Mouse (Mus musculus) lung, postnatal 25 days (tissue): ENCODE measurements around the gene Irgm2.
A peak's percentile ranks its signal among the peaks of the same experiment; 100 is the strongest.
"Not testable (repeated sequence)": the region's sequence is repeated elsewhere in the genome, so short reads cannot be mapped to it uniquely, and the experiment has no call there.

ENCODE experiments used
- DNase-seq: peaks from one replicate; pipeline ENCODE4 v3.0.0; 2022; ENCODE audit warnings: low spot score

The Irgm2 gene

GRCm38 (mm10) chr11:58213673-58214342, 14.4 kb downstream of the Irgm2 start:
- no peak for DNase-seq

DNA sequence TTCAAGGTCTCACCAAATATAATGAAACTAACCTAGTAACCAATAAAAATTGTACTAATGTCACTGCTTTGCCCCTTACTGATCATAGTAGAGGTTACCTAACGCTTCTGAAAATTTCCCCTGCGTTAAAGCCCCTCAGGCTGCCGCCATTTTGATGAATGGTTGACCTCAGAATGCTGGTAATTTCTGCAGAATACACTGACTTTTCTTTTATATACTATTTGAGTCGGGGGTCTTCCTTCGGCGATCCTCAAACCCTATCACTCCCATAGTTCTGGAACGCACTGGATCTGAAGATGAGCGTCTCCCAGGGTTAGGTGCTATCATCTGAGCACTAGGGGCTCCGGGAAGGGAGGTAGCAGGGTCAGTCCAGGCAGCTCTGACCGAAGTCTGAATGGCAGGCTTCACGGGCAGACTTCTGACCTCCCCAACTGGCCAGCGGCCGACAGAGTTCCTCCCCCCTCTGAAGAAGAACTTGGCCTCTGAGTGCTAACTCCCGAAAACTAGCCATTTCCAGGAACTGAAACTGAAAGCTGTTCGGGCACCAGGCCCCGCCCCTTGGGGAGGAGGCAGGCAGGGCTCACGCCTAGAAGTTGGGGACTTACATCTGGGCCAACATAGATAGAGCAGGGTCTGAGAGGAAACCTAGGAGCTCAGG, 15.1 kb downstream of the Irgm2 start:
- peak; percentile 94 for DNase-seq

DNA sequence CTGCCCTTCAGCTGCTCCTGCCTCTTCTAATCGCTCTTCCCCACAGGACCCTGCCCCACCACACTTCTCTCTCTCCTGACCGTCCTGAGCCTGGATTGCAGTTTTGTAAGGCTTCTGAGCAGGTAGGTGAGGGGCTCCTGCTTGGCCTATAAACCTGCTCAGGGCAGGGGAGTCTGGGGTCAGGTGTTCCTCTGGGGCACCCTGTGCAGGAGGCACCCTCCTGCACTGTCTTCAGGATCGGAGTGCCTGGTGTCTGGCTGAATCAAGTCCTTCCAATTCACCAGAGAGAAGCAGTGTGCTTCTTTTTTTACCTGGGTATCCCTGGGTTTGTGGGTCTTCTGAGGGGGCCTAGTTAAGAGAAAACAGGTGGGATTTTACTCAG, 15.6 kb downstream of the Irgm2 start:
- DNase-seq = not testable (repeated sequence)

DNA sequence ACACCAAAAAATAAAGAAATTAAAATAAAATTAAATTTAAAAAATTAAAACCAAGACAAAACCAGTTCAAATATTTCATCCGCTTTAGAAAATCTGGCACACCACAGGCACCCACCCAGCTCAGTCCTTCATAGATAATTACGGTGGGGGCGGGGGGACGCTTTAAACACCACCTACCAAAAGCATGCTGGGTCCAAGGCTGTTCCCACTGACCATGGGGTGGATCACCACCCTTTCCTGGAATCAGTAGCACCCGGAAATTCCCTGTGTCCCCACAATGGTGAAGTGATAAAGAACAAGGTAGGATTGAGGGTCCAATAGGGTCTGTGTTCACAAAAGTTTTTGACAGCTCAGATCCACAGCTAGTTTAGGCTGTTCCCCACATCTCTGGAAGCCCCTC, 16.4 kb downstream of the Irgm2 start:
- DNase-seq = no peak

DNA sequence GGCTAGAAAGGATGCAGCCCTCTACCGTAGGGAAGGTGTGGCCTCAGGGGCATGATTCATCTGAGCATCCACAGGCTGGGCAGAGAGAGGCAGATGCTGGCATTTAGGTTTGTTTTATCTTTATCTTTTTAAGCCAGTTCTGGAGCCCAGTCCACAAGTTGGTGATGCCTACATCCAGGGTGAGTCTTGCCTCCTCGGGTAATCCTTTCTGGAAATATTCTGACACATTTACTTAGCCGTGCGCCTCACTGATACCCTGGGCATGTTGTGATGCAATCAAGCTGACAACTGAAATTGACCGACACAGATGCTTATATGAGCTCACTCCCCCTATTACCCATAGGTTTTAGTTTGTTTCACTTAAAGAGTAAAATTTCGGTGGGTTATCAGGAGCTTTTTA, 17.4 kb downstream of the Irgm2 start:
- no peak for DNase-seq

DNA sequence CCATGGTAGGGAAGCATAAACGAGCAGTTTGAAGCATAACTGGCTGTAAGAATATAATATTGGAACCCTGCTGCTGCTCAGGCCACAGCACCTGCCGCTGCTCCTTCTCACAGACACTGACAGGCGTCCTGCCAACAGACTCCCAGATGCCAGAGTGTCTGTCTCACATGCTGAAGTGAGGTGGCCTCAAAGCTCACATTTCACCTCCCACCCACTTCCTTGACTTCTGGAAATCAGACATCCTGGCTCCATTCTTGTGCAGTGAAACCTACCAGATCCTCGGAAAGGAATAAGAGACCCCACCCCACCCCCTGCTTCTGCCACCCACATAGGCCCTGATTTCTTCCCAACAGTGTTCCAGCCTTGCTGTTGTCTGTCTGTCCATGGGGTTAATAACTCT, 24.3 kb downstream of the Irgm2 start:
- no peak for DNase-seq

- peak; percentile 53 for DNase-seq
Observed at GRCm38 (mm10) chr11:58224313-58224712, 24.9 kb downstream of the Irgm2 start.

- not testable (repeated sequence) for DNase-seq
Observed at GRCm38 (mm10) chr11:58224872-58225271, 25.5 kb downstream of the Irgm2 start.

- peak; percentile 79 for DNase-seq
Observed at GRCm38 (mm10) chr11:58225655-58226054, 26.2 kb downstream of the Irgm2 start.

- no peak for DNase-seq
Observed at GRCm38 (mm10) chr11:58226425-58226824, 27.0 kb downstream of the Irgm2 start.

DNA sequence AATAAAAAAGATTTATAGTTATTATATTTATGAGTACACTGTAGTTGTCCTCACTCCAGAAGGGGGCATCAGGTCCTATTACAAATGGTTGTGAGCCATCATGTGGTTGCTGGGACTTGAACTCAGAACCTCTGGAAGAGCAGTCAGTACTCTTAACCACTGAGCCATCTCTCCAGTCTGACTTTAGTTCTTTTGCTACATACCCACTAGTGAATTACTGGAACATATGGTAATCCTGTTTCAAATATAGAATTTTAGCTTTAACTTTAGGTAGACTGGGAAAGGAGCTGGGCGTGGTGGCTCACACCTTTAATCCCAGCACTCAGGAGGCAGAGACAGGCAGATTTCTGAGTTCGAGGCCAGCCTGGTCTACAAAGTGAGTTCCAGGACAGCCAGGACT, 28.6 kb downstream of the Irgm2 start:
- DNase-seq = not testable (repeated sequence)

GRCm38 (mm10) chr11:58230396-58230910, 31.0 kb downstream of the Irgm2 start:
- DNase-seq = no peak

- DNase-seq = no peak
Observed at GRCm38 (mm10) chr11:58231156-58231555, 31.7 kb downstream of the Irgm2 start.

DNA sequence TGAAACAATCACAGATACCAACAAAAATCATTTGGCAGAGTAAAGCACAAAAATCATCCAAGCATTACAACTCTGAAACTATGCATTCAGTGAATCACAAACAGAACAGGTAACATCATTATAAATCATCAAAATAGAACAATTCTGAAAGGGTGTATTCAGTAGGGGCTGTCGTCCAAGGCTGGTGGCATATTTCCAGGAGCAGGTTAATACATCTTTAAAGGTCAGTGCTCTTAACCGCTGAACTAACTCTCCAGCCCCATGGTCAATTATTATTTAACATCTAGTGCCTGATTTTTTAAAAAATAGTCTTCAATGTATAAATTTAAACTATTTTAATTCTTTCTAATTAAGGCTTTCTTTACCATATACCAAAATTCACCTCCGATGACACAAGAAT, 35.1 kb downstream of the Irgm2 start:
- DNase-seq = not testable (repeated sequence)

DNA sequence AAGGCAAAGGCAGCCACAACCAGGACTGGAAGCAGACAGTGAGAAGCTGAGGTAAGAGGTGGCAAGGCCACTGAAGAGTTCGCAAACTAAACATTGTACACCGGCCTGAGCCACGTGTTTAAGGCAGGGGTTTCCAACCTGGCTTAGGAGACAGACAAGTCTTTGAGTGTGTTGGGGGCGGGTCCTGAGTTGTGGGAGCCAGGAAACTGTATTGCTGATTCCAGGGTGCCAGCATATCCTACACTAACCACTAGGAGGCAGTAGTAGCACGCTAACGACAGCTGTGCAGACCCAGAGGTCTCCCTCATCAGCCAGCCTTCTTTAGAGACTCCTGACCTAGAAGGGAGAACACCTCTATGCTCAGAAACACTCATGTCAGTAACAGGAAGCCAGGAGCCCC, 35.7 kb downstream of the Irgm2 start:
- DNase-seq = peak; percentile 41

GRCm38 (mm10) chr11:58238840-58239791, 39.7 kb downstream of the Irgm2 start:
- peak; percentile 78 for DNase-seq

DNA sequence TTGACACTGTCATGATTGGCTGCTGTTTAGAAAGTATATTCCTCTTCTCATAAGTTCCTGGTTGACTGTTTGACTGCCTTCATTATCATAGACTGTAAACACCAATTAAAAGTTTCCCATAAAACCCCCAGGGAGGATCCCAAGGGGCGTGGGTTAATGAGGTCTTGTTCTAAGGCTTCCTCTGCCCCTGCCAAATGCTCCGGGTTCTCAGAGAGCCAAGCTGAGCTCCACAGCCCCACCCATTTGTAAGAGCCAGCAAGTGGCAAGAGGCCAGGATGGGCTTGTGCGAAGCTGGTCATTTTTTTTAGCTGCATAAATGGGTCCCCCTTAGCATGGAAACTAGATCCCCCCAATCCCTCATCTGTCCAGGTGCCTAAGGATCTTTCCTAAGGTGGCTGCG, 47.9 kb downstream of the Irgm2 start:
- DNase-seq = peak; percentile 21

- DNase-seq = no peak
Observed at GRCm38 (mm10) chr11:58249203-58249981, 50.0 kb downstream of the Irgm2 start.

DNA sequence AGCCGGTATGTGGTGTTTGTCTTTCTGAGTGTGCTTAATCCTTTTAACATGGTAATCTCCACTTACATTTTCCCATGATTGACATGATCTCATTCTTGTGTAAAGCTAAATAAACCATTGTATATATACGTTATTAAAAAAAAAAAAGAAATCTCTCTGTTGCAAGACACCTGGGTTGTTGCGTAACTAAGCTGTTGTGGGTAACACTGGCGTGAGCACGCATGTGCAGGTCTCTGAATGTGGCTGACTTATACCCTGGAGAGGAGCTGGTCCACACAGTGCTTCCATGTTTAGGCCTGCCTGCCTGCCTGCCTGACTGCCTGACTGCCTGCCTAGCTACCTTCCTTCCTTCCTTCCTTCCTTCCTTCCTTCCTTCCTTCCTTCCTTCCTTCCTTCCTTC, 51.1 kb downstream of the Irgm2 start:
- no peak for DNase-seq

- no peak for DNase-seq
Observed at GRCm38 (mm10) chr11:58254411-58254810, 55.0 kb downstream of the Irgm2 start.

DNA sequence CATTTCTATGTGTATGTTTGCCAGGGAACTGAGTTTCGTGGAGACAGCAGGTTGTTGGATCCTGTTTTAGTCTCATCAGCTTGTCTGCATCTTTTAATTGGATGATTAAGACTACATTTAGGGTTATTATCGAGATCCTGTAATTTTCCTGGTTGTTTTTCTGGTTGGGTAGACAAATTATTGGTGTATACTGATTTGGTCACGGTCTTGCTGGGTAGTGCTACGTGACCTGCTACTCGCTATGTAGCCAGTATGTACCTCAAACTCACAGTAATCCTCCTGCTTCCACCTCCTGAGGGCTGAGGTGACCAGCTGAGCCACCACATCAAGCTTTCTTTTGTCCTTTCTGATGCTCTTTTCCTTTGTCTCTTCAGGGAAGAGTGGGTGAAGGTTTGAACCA, 58.4 kb downstream of the Irgm2 start:
- DNase-seq = no peak

- no peak for DNase-seq
Observed at GRCm38 (mm10) chr11:58260156-58260555, 60.7 kb downstream of the Irgm2 start.
